Mouse (Mus musculus) CH12.LX (cell line): ENCODE measurements around the gene Copb1. TPM values are rescaled to one million over a fixed set of nuclear protein-coding genes. Genes with fewer than 3 reads are reported as not detected.
A peak's percentile ranks its signal among the peaks of the same experiment; 100 is the strongest.

Experiments
- DNase-seq: peaks from one replicate; pipeline ENCODE4 v3.0.0-alpha.2; 2013; ENCODE audit errors: extremely low read depth
- H3K27ac ChIP-seq: 2 replicates; pipeline ENCODE4 v1.5.1; 2012; ENCODE audit warnings: low read depth, mild to moderate bottlenecking, control low read depth, moderate library complexity; ENCODE audit not compliant: insufficient read depth
- H3K27me3 ChIP-seq: replicated peaks from 2 replicates; pipeline ENCODE3; 2012; ENCODE audit warnings: inconsistent platforms
- H3K36me3 ChIP-seq, 2 experiments: replicated peaks in 1 of 2; 2 replicates each; pipeline versions ENCODE3 to v1.6.1; 2012; ENCODE audit warnings: inconsistent platforms in 1 of 2, low read length in 1 of 2, mild to moderate bottlenecking in 1 of 2, mixed read lengths in 1 of 2, moderate library complexity in 1 of 2; ENCODE audit not compliant: control insufficient read depth in 1 of 2, insufficient read depth in 1 of 2
- H3K4me1 ChIP-seq, 2 experiments: 2 replicates each; pipeline ENCODE4 v1.6.1; 2012; ENCODE audit warnings: inconsistent platforms in 1 of 2, moderate library complexity in 1 of 2; ENCODE audit not compliant: insufficient read depth in 2 of 2, control insufficient read depth in 1 of 2
- H3K4me2 ChIP-seq: 2 replicates; pipeline ENCODE4 v1.6.1; 2012; ENCODE audit warnings: low read depth, mild to moderate bottlenecking, control low read depth; ENCODE audit not compliant: poor library complexity, insufficient read depth, severe bottlenecking
- H3K4me3 ChIP-seq, 3 experiments: fragments of 150-350 bp in 1 of 3; sonication (generic) in 1 of 3; replicated peaks in 1 of 3; 2 replicates each; pipeline versions ENCODE3 to v1.5.1; 2011 to 2012; ENCODE audit warnings: low read depth in 2 of 3, low read length in 2 of 3, mild to moderate bottlenecking in 2 of 3, moderate library complexity in 2 of 3, control low read depth in 1 of 3, improper control_type of control experiment in 1 of 3, inconsistent platforms in 1 of 3, mixed read lengths in 1 of 3; ENCODE audit not compliant: poor library complexity in 1 of 3
- H3K79me2 ChIP-seq: replicated peaks from 2 replicates; pipeline ENCODE4 v1.6.1; 2012; ENCODE audit warnings: mild to moderate bottlenecking, moderate library complexity; ENCODE audit not compliant: control insufficient read depth, poor library complexity, insufficient read depth, severe bottlenecking; ENCODE audit errors: extremely low read depth
- H3K9ac ChIP-seq: 2 replicates; pipeline ENCODE4 v1.6.1; 2012; ENCODE audit warnings: low read depth, mild to moderate bottlenecking, control low read depth, moderate library complexity; ENCODE audit not compliant: insufficient read depth
- H3K9me3 ChIP-seq: replicated peaks from 2 replicates; pipeline ENCODE3; 2012; ENCODE audit warnings: low read length, inconsistent platforms, mixed read lengths
- BHLHE40 ChIP-seq: IDR thresholded peaks from 2 replicates; pipeline ENCODE4 v1.6.1; 2011; ENCODE audit warnings: mild to moderate bottlenecking, low read depth, low read length, improper control_type of control experiment
- CHD1 ChIP-seq: IDR thresholded peaks from 2 replicates; pipeline ENCODE4 v1.6.1; 2012; ENCODE audit warnings: low read depth, low read length, improper control_type of control experiment, inconsistent platforms
- CHD2 ChIP-seq: IDR thresholded peaks from 2 replicates; pipeline ENCODE4 v1.6.1; 2011; ENCODE audit warnings: low read length, improper control_type of control experiment
- CTCF ChIP-seq, 2 experiments: IDR thresholded peaks in 1 of 2; conservative IDR thresholded peaks in 1 of 2; 2 replicates each; pipeline ENCODE4 v1.5.1; 2011 to 2012; ENCODE audit warnings: low read depth in 2 of 2, low read length in 2 of 2, improper control_type of control experiment in 1 of 2, inconsistent platforms in 1 of 2, mild to moderate bottlenecking in 1 of 2, moderate library complexity in 1 of 2
- E2F4 ChIP-seq: IDR thresholded peaks from 2 replicates; pipeline ENCODE4 v1.6.1; 2011; ENCODE audit warnings: low read depth, low read length, improper control_type of control experiment; ENCODE audit not compliant: insufficient replicate concordance
- ELF1 ChIP-seq: IDR thresholded peaks from 2 replicates; pipeline ENCODE4 v1.6.1; 2014; ENCODE audit warnings: low read depth, mild to moderate bottlenecking, inconsistent platforms, low read length, improper control_type of control experiment
- EP300 ChIP-seq: IDR thresholded peaks from 2 replicates; pipeline ENCODE4 v1.6.1; 2011; ENCODE audit warnings: low read length, improper control_type of control experiment
- ETS1 ChIP-seq: conservative IDR thresholded peaks from 2 replicates; pipeline ENCODE4 v1.6.1; 2012; ENCODE audit warnings: low read depth, mild to moderate bottlenecking, inconsistent platforms, low read length, improper control_type of control experiment, moderate library complexity
- GABPA ChIP-seq: IDR thresholded peaks from 2 replicates; pipeline ENCODE4 v1.6.1; 2012; ENCODE audit warnings: low read depth, low read length, improper control_type of control experiment, inconsistent platforms; ENCODE audit not compliant: insufficient replicate concordance
- HCFC1 ChIP-seq: IDR thresholded peaks from 2 replicates; pipeline ENCODE4 v1.6.1; 2012; ENCODE audit warnings: low read depth, mild to moderate bottlenecking, inconsistent platforms, low read length, improper control_type of control experiment
- IRF4 ChIP-seq: IDR thresholded peaks from 2 replicates; pipeline ENCODE4 v1.6.1; 2014; ENCODE audit warnings: low read depth, mild to moderate bottlenecking, inconsistent platforms, low read length, improper control_type of control experiment
- JUN ChIP-seq: IDR thresholded peaks from 2 replicates; pipeline ENCODE4 v1.6.1; 2011; ENCODE audit warnings: low read depth, mild to moderate bottlenecking, low read length, improper control_type of control experiment, moderate library complexity; ENCODE audit not compliant: insufficient read depth
- JUND ChIP-seq: conservative IDR thresholded peaks from 2 replicates; pipeline ENCODE4 v1.6.1; 2011; ENCODE audit warnings: low read depth, low read length, improper control_type of control experiment
- KAT2A ChIP-seq: IDR thresholded peaks from 2 replicates; pipeline ENCODE4 v1.6.1; 2012; ENCODE audit warnings: low read length, improper control_type of control experiment, inconsistent platforms; ENCODE audit not compliant: insufficient replicate concordance
- MAFK ChIP-seq: IDR thresholded peaks from 2 replicates; pipeline ENCODE4 v1.6.1; 2011; ENCODE audit warnings: low read length, improper control_type of control experiment; ENCODE audit not compliant: insufficient replicate concordance
- MAX ChIP-seq: IDR thresholded peaks from 2 replicates; pipeline ENCODE4 v1.6.1; 2011; ENCODE audit warnings: low read length, improper control_type of control experiment
- MAZ ChIP-seq: IDR thresholded peaks from 2 replicates; pipeline ENCODE4 v1.6.1; 2012; ENCODE audit warnings: low read depth, mild to moderate bottlenecking, inconsistent platforms, low read length, improper control_type of control experiment, moderate library complexity
- MEF2A ChIP-seq: IDR thresholded peaks from 2 replicates; pipeline ENCODE4 v1.6.1; 2014; ENCODE audit warnings: low read depth, mild to moderate bottlenecking, inconsistent platforms, low read length, improper control_type of control experiment, borderline replicate concordance
- MXI1 ChIP-seq: IDR thresholded peaks from 2 replicates; pipeline ENCODE4 v1.6.1; 2011; ENCODE audit warnings: mild to moderate bottlenecking, low read depth, low read length, improper control_type of control experiment
- NELFE ChIP-seq: IDR thresholded peaks from 2 replicates; pipeline ENCODE4 v1.6.1; 2011; ENCODE audit warnings: low read depth, low read length, improper control_type of control experiment
- NRF1 ChIP-seq: IDR thresholded peaks from 2 replicates; pipeline ENCODE4 v1.6.1; 2014; ENCODE audit warnings: low read depth, mild to moderate bottlenecking, inconsistent platforms, low read length, improper control_type of control experiment, moderate library complexity
- PAX5 ChIP-seq: IDR thresholded peaks from 2 replicates; pipeline ENCODE4 v1.6.1; 2012; ENCODE audit warnings: low read length, inconsistent platforms, mixed read lengths
- POLR2A ChIP-seq: IDR thresholded peaks from 2 replicates; pipeline ENCODE4 v1.6.1; 2011; ENCODE audit warnings: low read depth, mild to moderate bottlenecking, improper control_type of control experiment, low read length
- POLR2AphosphoS2 ChIP-seq: IDR thresholded peaks from 2 replicates; pipeline ENCODE4 v1.6.1; 2011; ENCODE audit warnings: low read depth, low read length, improper control_type of control experiment
- RAD21 ChIP-seq: IDR thresholded peaks from 2 replicates; pipeline ENCODE4 v1.6.1; 2011; ENCODE audit warnings: low read depth, mild to moderate bottlenecking, low read length, improper control_type of control experiment, moderate library complexity
- RCOR1 ChIP-seq: conservative IDR thresholded peaks from 2 replicates; pipeline ENCODE4 v1.6.1; 2012; ENCODE audit warnings: low read depth, mild to moderate bottlenecking, inconsistent platforms, low read length, improper control_type of control experiment
- SIN3A ChIP-seq: IDR thresholded peaks from 2 replicates; pipeline ENCODE4 v1.6.1; 2012; ENCODE audit warnings: low read length, improper control_type of control experiment, inconsistent platforms
- SMC3 ChIP-seq: IDR thresholded peaks from 2 replicates; pipeline ENCODE4 v1.6.1; 2011; ENCODE audit warnings: low read depth, low read length, improper control_type of control experiment
- TBP ChIP-seq: conservative IDR thresholded peaks from 2 replicates; pipeline ENCODE4 v1.6.1; 2011; ENCODE audit warnings: low read depth, low read length, improper control_type of control experiment
- TCF12 ChIP-seq: IDR thresholded peaks from 2 replicates; pipeline ENCODE4 v1.6.1; 2014; ENCODE audit warnings: low read depth, mild to moderate bottlenecking, inconsistent platforms, low read length, improper control_type of control experiment
- UBTF ChIP-seq: IDR thresholded peaks from 2 replicates; pipeline ENCODE4 v1.6.1; 2012; ENCODE audit warnings: low read depth, mild to moderate bottlenecking, inconsistent platforms, low read length, improper control_type of control experiment, moderate library complexity
- USF1 ChIP-seq: IDR thresholded peaks from 2 replicates; pipeline ENCODE4 v1.6.1; 2014; ENCODE audit warnings: low read depth, mild to moderate bottlenecking, inconsistent platforms, low read length, improper control_type of control experiment
- USF2 ChIP-seq: conservative IDR thresholded peaks from 2 replicates; pipeline ENCODE4 v1.6.1; 2011; ENCODE audit warnings: low read depth, low read length, improper control_type of control experiment
- ZC3H11A ChIP-seq: IDR thresholded peaks from 2 replicates; pipeline ENCODE4 v1.6.1; 2012; ENCODE audit warnings: low read depth, mild to moderate bottlenecking, inconsistent platforms, low read length, improper control_type of control experiment
- ZMIZ1 ChIP-seq: IDR thresholded peaks from 2 replicates; pipeline ENCODE4 v1.6.1; 2012; ENCODE audit warnings: low read depth, mild to moderate bottlenecking, inconsistent platforms, low read length, improper control_type of control experiment
- ZNF384 ChIP-seq: IDR thresholded peaks from 2 replicates; pipeline ENCODE4 v1.6.1; 2012; ENCODE audit warnings: low read depth, low read length, improper control_type of control experiment, inconsistent platforms
- dilution Hi-C: fragments of 300-500 bp; cut with MboI; formaldehyde crosslinking; loops from 2 replicates; pipeline ENCODE4 v1.14.3; 2020; ENCODE audit warnings: low sequenced_read_pairs; ENCODE audit not compliant: extremely low pct_unique_long_range_greater_than_20kb, extremely low pct_ligation_motif_present
- in situ Hi-C: fragments of 300-500 bp; cut with MboI; formaldehyde crosslinking; loops from 3 replicates; pipeline ENCODE4 v1.14.3; 2019; ENCODE audit warnings: low sequenced_read_pairs, low pct_ligation_motif_present, low pct_unique_long_range_greater_than_20kb, mixed read lengths
- polyA plus RNA-seq: library from polyadenylated mRNA; unstranded; fragments of >175 nt; gene quantifications from 2 replicates; pipeline ENCODE4 v1.2.1, GENCODE M21; 2012; ENCODE audit warnings: low read depth; ENCODE audit not compliant: insufficient read length
- total RNA-seq, 2 experiments: library from RNA; depleted of rRNA; stranded (reverse); fragments of 300-350 nt in 1 of 2; fragments of >200 nt in 1 of 2; gene quantifications; 2 replicates each; pipeline ENCODE4 v1.2.3; 2012 to 2014

Copb1 gene
- total RNA-seq (2012; rRNA removed) = 71.0 and 74.2 TPM in 2 replicates
- total RNA-seq (2014; rRNA removed) = 154 and 158 TPM in 2 replicates
- 101 and 114 TPM in 2 replicates for polyA plus RNA-seq

DNA sequence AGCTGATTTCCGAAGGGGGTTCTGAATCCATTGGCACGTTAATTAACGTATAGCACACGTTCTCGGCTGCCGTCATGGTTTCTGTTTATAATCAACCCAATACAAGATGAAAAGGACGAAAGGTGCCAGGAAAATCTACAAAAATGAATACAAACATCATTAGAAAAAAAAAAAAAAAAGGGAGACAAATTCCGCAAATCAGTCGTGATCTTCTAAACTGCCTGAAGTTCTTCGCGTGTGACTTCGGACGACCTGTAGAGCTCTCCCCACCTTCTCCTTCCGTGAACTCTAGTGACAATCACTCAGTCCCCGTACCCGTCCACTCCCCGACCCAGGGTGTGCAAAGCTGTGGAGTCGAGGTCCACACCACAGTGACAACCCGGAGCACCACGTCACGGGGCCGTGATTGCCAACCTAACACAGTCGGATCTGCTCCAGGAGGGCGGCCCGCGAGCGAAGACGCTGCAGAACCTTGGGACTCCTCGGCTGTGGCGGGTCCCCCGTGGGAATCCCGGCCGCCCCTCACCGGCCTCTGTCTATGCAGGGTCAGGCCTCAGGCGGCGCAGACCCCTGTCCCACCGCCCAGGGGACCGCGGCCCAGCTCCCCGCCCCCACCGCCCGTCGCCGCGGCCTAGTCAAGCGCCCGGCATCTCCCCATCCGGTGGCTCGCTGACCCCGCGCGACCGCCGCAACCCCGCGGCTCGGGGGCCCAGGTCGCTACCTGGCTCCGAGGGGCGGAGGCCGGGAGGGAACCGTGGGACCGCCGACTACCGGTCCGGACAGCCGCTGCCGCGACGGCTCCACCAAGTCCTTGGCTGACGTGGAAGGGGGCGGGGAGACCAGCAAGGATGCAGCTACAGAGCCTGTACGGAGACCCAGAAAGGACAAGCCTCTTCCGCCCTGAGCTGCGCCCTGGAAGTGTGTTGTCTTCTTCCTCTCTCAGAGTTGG is at the start of gene Copb1:
Gene Copb1, minus strand, starts transcription at position 827 of the 949 bp plus-strand sequence.
- in situ Hi-C loops = loop anchor here (25.0 kb wide), 1 partner anchor 383 kb away; the partner anchor contains the start of gene Calca
- dilution Hi-C loops = no loop called here
- TF ChIP-seq MAZ = no peak; the same call in 1 of the 2 replicates
- peak; percentile 49; the same call in 1 of the 2 replicates for TF ChIP-seq TBP
- TF ChIP-seq ELF1 = peak; percentile 90
- TF ChIP-seq RCOR1 = no peak
- TF ChIP-seq HCFC1 = peak; percentile 84
- no peak; the same call in 1 of the 2 replicates for TF ChIP-seq ZNF384
- TF ChIP-seq NELFE = 0 out of 2 replicates have a peak, but pooled peaks have one; percentile 70
- TF ChIP-seq GABPA = no peak
- no peak for TF ChIP-seq JUND
- no peak for TF ChIP-seq ETS1
- TF ChIP-seq SMC3 = no peak
- TF ChIP-seq RAD21 = no peak
- TF ChIP-seq MAX = no peak
- TF ChIP-seq TCF12 = peak; percentile 75
- TF ChIP-seq CHD2 = peak; percentile 42; the same call in 1 of the 2 replicates
- TF ChIP-seq BHLHE40 = 0 out of 2 replicates have a peak, but pooled peaks have one; percentile 27
- TF ChIP-seq MAFK = no peak
- peak; percentile 58 for TF ChIP-seq MEF2A
- TF ChIP-seq SIN3A = peak; percentile 89
- no peak for TF ChIP-seq JUN
- no peak for TF ChIP-seq USF1
- peak; percentile 66 for TF ChIP-seq MXI1
- peak; percentile 74; the same call in 1 of the 2 replicates for TF ChIP-seq POLR2A
- no peak for TF ChIP-seq E2F4
- TF ChIP-seq EP300 = no peak
- TF ChIP-seq UBTF = peak; percentile 69; the same call in 1 of the 2 replicates
- TF ChIP-seq IRF4 = peak; percentile 49; the same call in 1 of the 2 replicates
- no peak for TF ChIP-seq CTCF (conservative IDR thresholded peaks at IDR 0.05 in 1 of 2, IDR thresholded peaks at IDR 0.05 in 1 of 2; ENCODE audit: low read depth in 2 of 2, low read length in 2 of 2)
- TF ChIP-seq USF2 = no peak
- peak; percentile 78; the same call in 1 of the 2 replicates for TF ChIP-seq KAT2A
- peak; percentile 46; the same call in 1 of the 2 replicates for TF ChIP-seq NRF1
- no peak for TF ChIP-seq PAX5
- no peak for TF ChIP-seq CHD1
- TF ChIP-seq POLR2AphosphoS2 = peak; percentile 41; the same call in 1 of the 2 replicates
- peak; percentile 83 for TF ChIP-seq ZMIZ1
- TF ChIP-seq ZC3H11A = no peak

More for the DNA sequence above, at the start of gene Copb1:
- Histone ChIP-seq H3K27me3 (no peaks in the 10 kb centered on the region), H3K9me3 (peaks cover 11% of the 10 kb centered on the region), H3K79me2 (peaks cover 20% of the 10 kb centered on the region), H3K9ac (peak within 1 kb of the TSS; percentile 79), H3K36me3 (peaks cover 17 to 32% of the 10 kb centered on the region in 2 experiments), H3K4me2 (peak within 1 kb of the TSS; percentile 65), H3K4me3 (peak within 1 kb of the TSS; percentile 89 to 95 (median 92)), H3K4me1 (peaks cover 0 to 8% of the 10 kb centered on the region in 2 experiments; a peak in 1 of 4 replicates), H3K27ac (peak within 1 kb of the TSS; percentile 44; the same call in 1 of the 2 replicates)
- peak; percentile 92 for DNase-seq
